Mouse (Mus musculus): ENCODE measurements around the gene Afap1. TPM values are rescaled to one million over a fixed set of nuclear protein-coding genes. Genes with fewer than 3 reads are reported as not detected.

Afap1 gene
- polyA plus RNA-seq, 1 experiment: 17.2 TPM

GRCm38 (mm10) chr5:35981976-35982375 is 88.9 kb downstream of the Afap1 start:
- no peaks in the 10 kb centered on the region for H3K4me1 ChIP-seq (ENCODE audit: control insufficient read depth, insufficient read depth, low read length)
- 47% methylated on average over 4 of the region's 4 CpGs for WGBS
- no peak overlapping the region for H3K4me3 ChIP-seq (ENCODE audit: insufficient read depth, low read depth, low read length)
- H3K27ac ChIP-seq (ENCODE audit: insufficient read depth, low read depth, low read length): no peak overlapping the region
- peak; percentile 58 for DNase-seq
- H3K27me3 ChIP-seq (replicated peaks; ENCODE audit: control insufficient read depth, insufficient read depth, low read length): no peaks in the 10 kb centered on the region
- no peaks in the 10 kb centered on the region for H3K36me3 ChIP-seq (ENCODE audit: control insufficient read depth, insufficient read depth, low read length)
- peak; percentile 94 for TF ChIP-seq CTCF (conservative IDR thresholded peaks at IDR 0.05; ENCODE audit: insufficient read depth, insufficient read length, low read depth, low read length)
- TF ChIP-seq POLR2A (IDR thresholded peaks at IDR 0.05; ENCODE audit: low read depth, low read length): no peak

DNA sequence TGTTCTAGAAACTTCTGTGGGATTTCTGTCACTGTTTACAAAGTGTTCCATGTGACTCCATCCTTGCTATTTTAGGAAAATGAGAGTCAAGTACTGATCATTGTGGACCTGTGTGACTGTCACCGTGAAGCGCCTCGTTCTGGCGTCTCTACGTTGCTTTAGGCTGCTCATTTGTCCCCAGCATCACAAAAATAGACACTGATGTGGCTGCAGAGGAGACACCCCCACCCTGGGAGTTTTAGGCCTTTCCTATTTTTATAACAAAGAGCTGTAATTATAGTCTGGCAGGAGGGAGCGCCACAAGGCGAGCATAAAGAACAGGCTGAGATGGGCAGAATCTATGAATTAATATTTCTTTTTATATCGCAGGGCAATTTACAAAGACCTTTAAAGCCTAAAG is 92.5 kb downstream of the Afap1 start:
- Histone ChIP-seq H3K27ac (ENCODE audit: insufficient read depth, low read depth, low read length) (no peak overlapping the region), H3K36me3 (ENCODE audit: control insufficient read depth, insufficient read depth, low read length) (no peaks in the 10 kb centered on the region), H3K4me3 (ENCODE audit: insufficient read depth, low read depth, low read length) (no peak overlapping the region), H3K27me3 (replicated peaks; ENCODE audit: control insufficient read depth, insufficient read depth, low read length) (no peaks in the 10 kb centered on the region), H3K4me1 (ENCODE audit: control insufficient read depth, insufficient read depth, low read length) (no peaks in the 10 kb centered on the region)
- no peak for TF ChIP-seq CTCF (conservative IDR thresholded peaks at IDR 0.05; ENCODE audit: insufficient read depth, insufficient read length, low read depth, low read length)
- no peak for TF ChIP-seq POLR2A (IDR thresholded peaks at IDR 0.05; ENCODE audit: low read depth, low read length)
- no peak for DNase-seq
- WGBS: 87% methylated on average over 8 of the region's 8 CpGs

- H3K27me3 ChIP-seq (replicated peaks; ENCODE audit: control insufficient read depth, insufficient read depth, low read length): no peaks in the 10 kb centered on the region
- H3K27ac ChIP-seq (ENCODE audit: insufficient read depth, low read depth, low read length): no peak overlapping the region
- DNase-seq: no peak
- 95% methylated on average over 8 of the region's 8 CpGs for WGBS
- H3K4me1 ChIP-seq (ENCODE audit: control insufficient read depth, insufficient read depth, low read length): no peaks in the 10 kb centered on the region
- no peak for TF ChIP-seq POLR2A (IDR thresholded peaks at IDR 0.05; ENCODE audit: low read depth, low read length)
- TF ChIP-seq CTCF (conservative IDR thresholded peaks at IDR 0.05; ENCODE audit: insufficient read depth, insufficient read length, low read depth, low read length): no peak
- H3K4me3 ChIP-seq (ENCODE audit: insufficient read depth, low read depth, low read length): no peak overlapping the region
- H3K36me3 ChIP-seq (ENCODE audit: control insufficient read depth, insufficient read depth, low read length): no peaks in the 10 kb centered on the region
These were observed 95.0 kb downstream of the Afap1 start for GRCm38 (mm10) chr5:35988085-35988484.

DNA sequence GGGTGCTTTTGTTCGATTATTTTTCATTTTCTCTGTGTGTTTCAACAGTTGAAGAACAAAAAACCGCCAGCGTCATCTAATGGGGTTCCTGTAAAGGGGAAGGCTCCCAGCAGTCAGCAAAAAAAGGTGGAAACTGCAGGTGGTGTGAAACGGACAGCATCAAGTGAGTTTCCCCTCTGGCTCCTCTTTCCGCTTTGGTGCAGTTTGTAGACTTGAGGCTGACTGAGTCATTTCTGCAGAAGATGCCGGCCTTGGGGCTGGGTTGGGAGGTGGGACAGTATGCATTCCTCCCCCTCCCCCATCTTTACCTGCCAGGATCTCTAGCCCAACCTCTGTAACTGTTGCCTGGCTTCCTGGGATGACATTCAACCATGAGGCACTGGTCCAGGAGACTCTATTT is 96.4 kb downstream of the Afap1 start:
- TF ChIP-seq CTCF (conservative IDR thresholded peaks at IDR 0.05; ENCODE audit: insufficient read depth, insufficient read length, low read depth, low read length) (no peak), POLR2A (IDR thresholded peaks at IDR 0.05; ENCODE audit: low read depth, low read length) (no peak)
- Histone ChIP-seq H3K4me1 (ENCODE audit: control insufficient read depth, insufficient read depth, low read length) (no peaks in the 10 kb centered on the region), H3K27me3 (replicated peaks; ENCODE audit: control insufficient read depth, insufficient read depth, low read length) (no peaks in the 10 kb centered on the region), H3K4me3 (ENCODE audit: insufficient read depth, low read depth, low read length) (no peak overlapping the region), H3K36me3 (ENCODE audit: control insufficient read depth, insufficient read depth, low read length) (no peaks in the 10 kb centered on the region), H3K27ac (ENCODE audit: insufficient read depth, low read depth, low read length) (no peak overlapping the region)
- 89% methylated on average over 6 of the region's 6 CpGs for WGBS
- no peak for DNase-seq

DNA sequence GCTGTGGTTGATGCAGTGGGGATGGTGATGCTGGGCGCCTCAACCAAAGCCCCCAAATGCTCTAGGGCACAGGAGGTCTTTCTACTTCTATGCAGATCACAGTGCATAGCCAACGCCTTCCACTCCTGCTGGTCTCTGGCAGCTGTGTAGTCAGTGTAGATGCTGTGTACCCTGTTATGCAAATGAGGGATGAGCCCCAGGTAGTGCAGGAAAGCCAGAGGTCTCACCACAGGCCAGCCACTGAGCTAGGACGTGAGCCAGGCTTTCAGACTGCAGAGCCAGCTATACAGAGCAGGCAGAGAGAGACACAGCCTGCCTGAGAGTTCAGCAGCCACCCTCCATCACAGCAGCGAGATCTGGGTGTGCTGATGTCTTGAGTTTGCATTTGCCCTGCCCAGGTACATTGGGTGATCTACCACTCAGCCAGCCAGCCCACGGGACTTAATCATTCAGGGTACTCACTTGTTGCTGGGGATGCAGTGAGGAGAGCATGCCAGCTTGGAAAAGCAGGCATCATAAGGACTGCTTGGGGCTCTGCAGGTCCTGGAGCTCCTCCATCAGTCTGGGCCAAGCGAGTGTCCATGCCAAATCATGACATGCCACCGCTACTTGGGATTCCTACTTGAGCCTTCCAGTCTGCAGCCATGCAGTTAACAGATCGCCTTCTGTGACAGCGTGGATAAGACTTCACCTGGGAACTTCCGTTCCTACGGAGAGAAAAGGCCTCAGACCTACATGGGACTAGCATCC is 97.0 kb downstream of the Afap1 start:
- Histone ChIP-seq H3K4me3 (ENCODE audit: insufficient read depth, low read depth, low read length) (no peak overlapping the region), H3K36me3 (ENCODE audit: control insufficient read depth, insufficient read depth, low read length) (no peaks in the 10 kb centered on the region), H3K27ac (ENCODE audit: insufficient read depth, low read depth, low read length) (no peak overlapping the region), H3K27me3 (replicated peaks; ENCODE audit: control insufficient read depth, insufficient read depth, low read length) (no peaks in the 10 kb centered on the region), H3K4me1 (ENCODE audit: control insufficient read depth, insufficient read depth, low read length) (no peaks in the 10 kb centered on the region)
- TF ChIP-seq CTCF (conservative IDR thresholded peaks at IDR 0.05; ENCODE audit: insufficient read depth, insufficient read length, low read depth, low read length) (no peak), POLR2A (IDR thresholded peaks at IDR 0.05; ENCODE audit: low read depth, low read length) (no peak)
- WGBS: 82% methylated on average over 11 of the region's 11 CpGs
- DNase-seq: no peak

DNA sequence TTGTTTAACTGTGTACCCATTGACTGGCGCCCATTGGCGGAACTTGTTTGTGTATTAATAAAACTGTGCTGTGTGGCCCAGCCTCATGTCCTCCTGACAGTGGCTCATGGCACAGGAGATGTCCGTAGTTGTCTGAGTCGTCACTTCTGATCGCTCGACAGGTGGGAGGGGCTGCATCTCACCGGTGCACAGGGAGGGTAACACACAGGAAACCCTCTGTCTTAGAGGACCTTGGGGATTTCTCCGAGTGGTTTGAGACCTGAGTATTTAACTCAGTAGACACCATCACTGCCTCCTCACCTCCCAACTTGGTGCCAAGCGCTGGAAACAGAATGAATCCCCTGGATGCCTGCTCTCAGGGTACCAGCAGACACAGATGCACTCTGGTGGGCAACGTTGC is 110.7 kb downstream of the Afap1 start:
- no peak overlapping the region for H3K27ac ChIP-seq (ENCODE audit: insufficient read depth, low read depth, low read length)
- no peak overlapping the region for H3K4me3 ChIP-seq (ENCODE audit: insufficient read depth, low read depth, low read length)
- no peaks in the 10 kb centered on the region for H3K36me3 ChIP-seq (ENCODE audit: control insufficient read depth, insufficient read depth, low read length)
- no peak for DNase-seq
- no peaks in the 10 kb centered on the region for H3K27me3 ChIP-seq (replicated peaks; ENCODE audit: control insufficient read depth, insufficient read depth, low read length)
- whole genome bisulfite sequencing: 73% methylated on average over 10 of the region's 10 CpGs
- no peak for TF ChIP-seq POLR2A (IDR thresholded peaks at IDR 0.05; ENCODE audit: low read depth, low read length)
- TF ChIP-seq CTCF (conservative IDR thresholded peaks at IDR 0.05; ENCODE audit: insufficient read depth, insufficient read length, low read depth, low read length): no peak
- H3K4me1 ChIP-seq (ENCODE audit: control insufficient read depth, insufficient read depth, low read length): no peaks in the 10 kb centered on the region

DNA sequence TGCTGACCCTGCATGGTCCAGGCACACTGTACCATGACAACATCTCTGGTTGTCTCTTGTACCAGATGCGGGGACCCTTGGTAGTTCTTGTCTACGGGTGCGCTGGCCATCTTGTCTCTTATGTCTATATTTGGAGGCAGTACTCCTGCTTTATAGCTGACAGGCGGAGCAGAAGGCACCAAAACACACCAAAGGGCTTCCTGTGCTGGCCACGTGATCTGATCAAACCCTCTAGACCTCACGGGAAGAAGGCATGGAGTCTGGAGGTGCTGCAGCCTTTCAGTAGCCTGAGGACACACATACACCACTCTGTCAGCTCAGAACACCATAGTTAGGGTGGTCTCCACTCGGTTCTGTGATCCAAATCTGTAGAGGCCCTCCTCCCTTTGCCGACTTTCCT is 113.0 kb downstream of the Afap1 start:
- Histone ChIP-seq H3K4me1 (ENCODE audit: control insufficient read depth, insufficient read depth, low read length) (no peaks in the 10 kb centered on the region), H3K27ac (ENCODE audit: insufficient read depth, low read depth, low read length) (no peak overlapping the region), H3K27me3 (replicated peaks; ENCODE audit: control insufficient read depth, insufficient read depth, low read length) (no peaks in the 10 kb centered on the region), H3K36me3 (ENCODE audit: control insufficient read depth, insufficient read depth, low read length) (no peaks in the 10 kb centered on the region), H3K4me3 (ENCODE audit: insufficient read depth, low read depth, low read length) (no peak overlapping the region)
- TF ChIP-seq CTCF (conservative IDR thresholded peaks at IDR 0.05; ENCODE audit: insufficient read depth, insufficient read length, low read depth, low read length) (no peak), POLR2A (IDR thresholded peaks at IDR 0.05; ENCODE audit: low read depth, low read length) (no peak)
- WGBS: 67% methylated on average over 8 of the region's 8 CpGs
- no peak for DNase-seq

All from kidney, adult 2 months (tissue).